Mouse (Mus musculus) common myeloid progenitor, adult 5-6 weeks (primary cell): ENCODE results near the gene Neurod4. TPM values are rescaled to one million over a fixed set of nuclear protein-coding genes. Genes with fewer than 3 reads are reported as not detected.
"Not testable (repeated sequence)": the region's sequence is repeated elsewhere in the genome, so short reads cannot be mapped to it uniquely, and the experiment has no call there.

Experiments used
- ATAC-seq: replicated peaks from 2 replicates; pipeline ENCODE4 v1.8.0; 2016; ENCODE audit warnings: low read depth, mild to moderate bottlenecking, moderate TSS enrichment, inconsistent platforms; ENCODE audit not compliant: poor library complexity, severe bottlenecking
- total RNA-seq: library from RNA; stranded (forward); fragments of 200-1000, 187-1606 nt; gene quantifications from 2 replicates; pipeline ENCODE4 v1.2.3, GENCODE M21; 2017

Gene Neurod4
- total RNA-seq: not detected in 2 replicates

- ATAC-seq: peak; percentile 100
These were observed at the start of gene Neurod4 for GRCm38 (mm10) chr10:130280066-130280465. Gene Neurod4 (minus strand): TSS chr10:130280240.

GRCm38 (mm10) chr10:130324243-130324642 lies 44.2 kb upstream of the Neurod4 start:
- ATAC-seq: no peak

- peak; percentile 98 for ATAC-seq
These were observed 42.6 kb upstream of the Neurod4 start, which contains the start of gene Tespa1 for GRCm38 (mm10) chr10:130322637-130323036. Gene Tespa1 (plus strand): TSS chr10:130322870.

- ATAC-seq: no peak
These were observed 42.0 kb upstream of the Neurod4 start for GRCm38 (mm10) chr10:130322062-130322461.

GRCm38 (mm10) chr10:130320715-130321114 lies 40.7 kb upstream of the Neurod4 start:
- ATAC-seq: peak; percentile 41

GRCm38 (mm10) chr10:130318720-130319119 lies 38.7 kb upstream of the Neurod4 start:
- peak; percentile 55 for ATAC-seq

- 0 out of 2 replicates have a peak, but pooled peaks have one; percentile 20 for ATAC-seq
These were observed 35.8 kb upstream of the Neurod4 start for GRCm38 (mm10) chr10:130315846-130316245.

- peak; percentile 73 for ATAC-seq
These were observed 34.2 kb upstream of the Neurod4 start for GRCm38 (mm10) chr10:130314110-130314829.

GRCm38 (mm10) chr10:130313531-130313930 lies 33.5 kb upstream of the Neurod4 start:
- ATAC-seq: peak; percentile 78

GRCm38 (mm10) chr10:130311534-130312227 lies 31.6 kb upstream of the Neurod4 start:
- peak; percentile 37 for ATAC-seq

GRCm38 (mm10) chr10:130304138-130304537 lies 24.1 kb upstream of the Neurod4 start:
- ATAC-seq: not testable (repeated sequence)

- peak; percentile 77; the same call in 1 of the 2 replicates for ATAC-seq
These were observed 18.7 kb upstream of the Neurod4 start for GRCm38 (mm10) chr10:130298748-130299147.

- no peak for ATAC-seq
These were observed 13.8 kb upstream of the Neurod4 start for GRCm38 (mm10) chr10:130293741-130294408.

- no peak for ATAC-seq
These were observed 8.0 kb upstream of the Neurod4 start for GRCm38 (mm10) chr10:130288007-130288406.

- no peak for ATAC-seq
These were observed 7.2 kb upstream of the Neurod4 start for GRCm38 (mm10) chr10:130287201-130287600.

GRCm38 (mm10) chr10:130281982-130282449 lies 2.0 kb upstream of the Neurod4 start:
- ATAC-seq: no peak

- ATAC-seq: no peak
These were observed 3.5 kb downstream of the Neurod4 start for GRCm38 (mm10) chr10:130276496-130276895.

GRCm38 (mm10) chr10:130275759-130276158 lies 4.3 kb downstream of the Neurod4 start:
- no peak for ATAC-seq

GRCm38 (mm10) chr10:130263203-130263602 lies 16.8 kb downstream of the Neurod4 start:
- no peak for ATAC-seq

- no peak for ATAC-seq
These were observed 20.6 kb downstream of the Neurod4 start for GRCm38 (mm10) chr10:130259483-130259882.

- ATAC-seq: no peak
These were observed 35.8 kb downstream of the Neurod4 start for GRCm38 (mm10) chr10:130244271-130244670.
